Mouse (Mus musculus) bone marrow macrophage, adult 2 months (primary cell): ENCODE measurements around the gene Glis3.

ENCODE experiments used
- CTCF ChIP-seq: IDR thresholded peaks from 2 replicates; pipeline ENCODE4 v1.5.1; 2012; ENCODE audit warnings: low read depth, mild to moderate bottlenecking, low read length, moderate library complexity
- POLR2A ChIP-seq: IDR thresholded peaks from 2 replicates; pipeline ENCODE4 v1.6.1; 2012; ENCODE audit warnings: mild to moderate bottlenecking, low read depth, low read length, borderline replicate concordance

DNA sequence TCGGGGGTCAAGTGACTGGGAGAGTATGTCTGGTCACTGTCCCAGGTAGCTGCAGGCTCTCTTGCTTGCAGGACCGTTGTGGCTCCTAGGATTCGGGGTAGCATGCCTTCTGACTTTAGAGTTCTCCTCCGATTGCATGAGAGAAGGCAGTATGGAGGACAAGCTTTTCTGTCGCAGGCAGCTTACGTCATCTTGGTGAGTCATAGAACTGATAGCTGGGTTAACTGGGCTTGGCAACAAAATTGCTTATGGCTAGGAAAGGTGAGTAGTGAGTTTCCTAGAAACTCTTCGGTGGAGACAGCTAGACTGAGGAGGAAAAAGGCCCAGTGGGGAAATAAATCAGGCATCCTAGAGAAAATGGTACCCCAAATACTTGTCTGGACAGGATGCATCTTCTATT lies 432.5 kb downstream of the Glis3 start:
- no peak for TF ChIP-seq POLR2A
- TF ChIP-seq CTCF, result no peak
